Mouse (Mus musculus): ENCODE results near the gene Olfr66.

DNA sequence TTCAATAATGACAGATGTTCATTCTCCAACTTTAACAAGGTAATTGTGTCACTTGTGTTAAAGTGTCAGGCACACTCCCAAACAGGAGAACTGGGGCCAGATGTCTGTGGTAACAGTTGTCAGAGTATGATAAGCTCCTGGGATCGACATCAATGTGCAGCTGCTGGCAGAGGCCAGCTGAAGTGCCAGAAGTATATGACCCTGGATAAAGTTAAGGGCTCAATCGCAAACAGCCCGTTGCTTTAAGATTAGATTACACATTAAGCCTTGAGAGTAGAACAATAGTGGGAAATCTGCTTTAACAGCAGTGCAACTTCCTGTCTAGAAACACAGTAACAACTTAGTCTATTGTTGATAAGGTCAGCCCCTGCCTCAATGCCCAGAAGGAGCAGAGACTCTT, 24.0 kb upstream of the Olfr66 start:
- TF ChIP-seq POLR2A (IDR thresholded peaks at IDR 0.05; ENCODE audit: borderline replicate concordance, extremely low read depth, insufficient read depth, insufficient read length, poor library complexity, severe bottlenecking) (no peak), CTCF (IDR thresholded peaks at IDR 0.05; ENCODE audit: borderline replicate concordance, extremely low read depth, insufficient read depth, insufficient read length) (no peak)

Data from brain, embryonic 14.5 days (tissue).